Mouse (Mus musculus) heart, postnatal 0 days (tissue): ENCODE data around the gene Bax. TPM values are rescaled to one million over a fixed set of nuclear protein-coding genes. Genes with fewer than 3 reads are reported as not detected.

Experiments used
- ATAC-seq: fragments of 200-750 bp; cut with Nextera tagmentation; 2 replicates; pipeline ENCODE4 v1.8.0; 2017; ENCODE audit warnings: low read depth, moderate number of reproducible peaks, moderate library complexity; ENCODE audit not compliant: insufficient read depth
- DNase-seq: peaks from one replicate; pipeline ENCODE4 v3.0.0-alpha.2; 2016; ENCODE audit warnings: low spot score
- H3K27ac ChIP-seq: fragments of 300-500 bp; sonication (generic); 2 replicates; pipeline ENCODE4 v1.5.1; 2014; ENCODE audit warnings: low read depth, mild to moderate bottlenecking
- H3K27me3 ChIP-seq: fragments of 300-500 bp; sonication (generic); 2 replicates; pipeline ENCODE4 v1.6.1; 2014; ENCODE audit warnings: low read length, mixed read lengths; ENCODE audit not compliant: control insufficient read depth, insufficient read depth
- H3K36me3 ChIP-seq: fragments of 300-500 bp; sonication (generic); replicated peaks from 2 replicates; pipeline ENCODE4 v1.6.1; 2014; ENCODE audit warnings: low read length, mixed read lengths; ENCODE audit not compliant: control insufficient read depth, insufficient read depth
- H3K4me1 ChIP-seq: fragments of 300-500 bp; sonication (generic); 2 replicates; pipeline ENCODE4 v1.6.1; 2014; ENCODE audit warnings: antibody characterized with exemption; ENCODE audit not compliant: control insufficient read depth, insufficient read depth
- H3K4me2 ChIP-seq: fragments of 300-500 bp; sonication (generic); 2 replicates; pipeline ENCODE4 v1.6.1; 2014; ENCODE audit warnings: low read depth, mild to moderate bottlenecking, low read length, moderate library complexity
- H3K4me3 ChIP-seq: fragments of 300-500 bp; sonication (generic); 2 replicates; pipeline ENCODE4 v1.5.1; 2014; ENCODE audit warnings: low read depth, low read length
- H3K9ac ChIP-seq: fragments of 300-500 bp; sonication (generic); replicated peaks from 2 replicates; pipeline ENCODE4 v1.6.1; 2014; ENCODE audit warnings: low read depth, low read length, mixed read lengths
- H3K9me3 ChIP-seq: fragments of 300-500 bp; sonication (generic); replicated peaks from 2 replicates; pipeline ENCODE4 v1.6.1; 2016; ENCODE audit warnings: low read length; ENCODE audit not compliant: control insufficient read depth
- CTCF ChIP-seq: IDR thresholded peaks from 2 replicates; pipeline ENCODE4 v1.5.1; 2016; ENCODE audit warnings: antibody characterized with exemption, control low read depth, low read depth
- EP300 ChIP-seq: IDR thresholded peaks from 2 replicates; pipeline ENCODE4 v1.6.1; 2016; ENCODE audit warnings: antibody characterized with exemption, low read depth
- WGBS: fragments of 180-500 bp; shearing (Covaris S2); extraction: QIAGEN DNeasy Blood & Tissue Kit; methylation state at CpG from one replicate; pipeline ENCODE4 v1.1.7; 2014; 5-methylcytosine and 5-hydroxymethylcytosine counted together
- polyA plus RNA-seq: library from polyadenylated mRNA; unstranded; fragments of >200 nt; fragmentation: Nextera tagmentation; extraction: Ambion mirVana; gene quantifications from 2 replicates; pipeline ENCODE4 v1.2.1, GENCODE M21; 2015
- total RNA-seq: library from RNA; depleted of rRNA; stranded (reverse); fragments of >200 nt; gene quantifications from 2 replicates; pipeline ENCODE4 v1.2.3, GENCODE M21; 2014; ENCODE audit warnings: low replicate concordance

Gene Bax
- total and polyA plus RNA-seq, 2 experiments from 2014 or later: 88.1 to 101 TPM

DNA sequence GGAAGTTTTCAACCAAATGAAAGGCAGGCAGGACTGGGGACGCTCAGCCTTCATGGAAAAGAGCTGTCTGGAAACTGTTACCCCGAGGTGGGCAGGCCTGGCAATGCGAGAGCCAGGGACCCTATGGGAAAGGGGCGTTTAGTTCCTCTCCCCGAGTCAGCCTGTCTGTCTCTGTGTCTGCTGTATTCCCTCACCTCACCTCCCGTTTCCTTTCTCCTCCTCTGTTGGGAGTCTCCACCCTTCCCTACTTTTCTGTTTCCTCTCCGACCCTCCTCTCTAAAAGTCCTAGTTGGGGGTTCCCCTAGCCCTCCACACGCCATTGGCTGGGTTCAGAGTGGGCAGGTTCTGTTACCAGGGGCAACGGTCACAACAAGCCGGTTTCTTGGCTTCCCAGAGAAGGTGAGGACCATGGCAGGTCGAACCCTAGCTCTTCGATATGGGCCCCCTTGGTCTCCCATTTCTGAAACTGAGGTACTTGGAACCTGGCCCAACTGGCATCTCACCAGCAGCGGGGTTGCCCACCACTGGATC is 48.7 kb downstream of the Bax start:
- TF ChIP-seq EP300 (no peak), CTCF (no peak)
- peaks cover 75% of the 10 kb centered on the region for H3K27me3 ChIP-seq
- no peak overlapping the region for H3K9ac ChIP-seq
- peaks cover 9% of the 10 kb centered on the region; the same call in 1 of the 2 replicates for H3K4me1 ChIP-seq
- H3K36me3 ChIP-seq: peaks cover 25% of the 10 kb centered on the region
- H3K4me3 ChIP-seq: no peak overlapping the region
- DNase-seq (no peak), ATAC-seq (no peak)
- H3K4me2 ChIP-seq: no peak overlapping the region
- H3K9me3 ChIP-seq: no peaks in the 10 kb centered on the region
- H3K27ac ChIP-seq: no peak overlapping the region
- WGBS: 14% methylated on average over 13 of the region's 13 CpGs

DNA sequence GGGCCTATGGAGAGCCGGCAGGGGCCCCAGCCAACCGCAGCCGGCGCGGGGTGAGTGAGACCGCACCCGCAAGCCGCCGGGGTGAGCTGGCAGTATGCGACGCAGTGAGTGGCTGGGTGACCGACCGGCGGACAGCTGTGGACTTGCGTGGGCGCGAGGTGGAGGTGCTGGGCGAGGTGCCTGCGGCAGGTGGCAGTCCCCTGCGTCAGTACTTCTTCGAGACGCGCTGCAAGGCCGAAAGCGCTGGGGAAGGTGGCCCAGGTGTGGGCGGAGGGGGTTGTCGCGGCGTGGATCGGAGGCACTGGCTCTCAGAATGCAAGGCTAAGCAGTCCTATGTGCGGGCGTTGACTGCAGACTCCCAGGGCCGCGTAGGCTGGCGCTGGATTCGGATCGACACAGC is 51.1 kb downstream of the Bax start:
- no peak for DNase-seq
- no peak overlapping the region for H3K4me3 ChIP-seq
- H3K4me2 ChIP-seq: no peak overlapping the region
- no peak for ATAC-seq
- WGBS: 16% methylated on average over 37 of the region's 37 CpGs
- peaks cover 12% of the 10 kb centered on the region; the same call in 1 of the 2 replicates for H3K4me1 ChIP-seq
- H3K36me3 ChIP-seq: 0 out of 2 replicates have a peak, but pooled peaks cover 1% of the 10 kb centered on the region
- H3K27me3 ChIP-seq: peaks cover 94% of the 10 kb centered on the region
- no peaks in the 10 kb centered on the region for H3K9me3 ChIP-seq
- no peak for TF ChIP-seq CTCF
- TF ChIP-seq EP300: no peak
- H3K9ac ChIP-seq: no peak overlapping the region
- no peak overlapping the region for H3K27ac ChIP-seq

DNA sequence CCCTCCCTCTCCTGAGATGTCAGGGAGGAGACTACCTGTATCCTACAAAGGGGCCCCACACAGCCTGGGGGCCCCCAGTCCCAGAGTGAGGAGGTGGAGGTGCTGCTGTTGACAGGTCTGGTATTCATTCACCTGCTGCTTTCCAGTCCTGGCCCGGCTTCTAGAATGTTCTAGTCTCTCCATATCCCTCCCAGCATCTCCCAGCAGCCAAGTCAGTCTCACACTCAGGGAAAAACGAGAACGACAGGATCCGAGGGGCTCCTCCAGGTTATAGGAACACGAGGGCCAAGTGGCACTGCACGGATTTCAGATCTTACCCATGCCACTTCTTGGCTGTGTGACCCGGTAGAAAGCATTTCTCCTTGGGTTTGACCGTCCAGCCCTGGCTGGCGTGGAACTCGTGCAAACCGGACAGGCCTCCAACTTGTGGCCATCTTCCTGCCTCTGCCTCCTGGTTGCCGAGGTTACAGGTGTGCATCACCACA is 51.9 kb downstream of the Bax start:
- ATAC-seq (no peak), DNase-seq (no peak)
- H3K4me2 ChIP-seq: no peak overlapping the region
- H3K27me3 ChIP-seq: peaks cover 91% of the 10 kb centered on the region
- TF ChIP-seq CTCF (no peak), EP300 (no peak)
- peaks cover 12% of the 10 kb centered on the region; the same call in 1 of the 2 replicates for H3K4me1 ChIP-seq
- H3K9ac ChIP-seq: no peak overlapping the region
- H3K36me3 ChIP-seq: no peaks in the 10 kb centered on the region
- no peak overlapping the region for H3K4me3 ChIP-seq
- WGBS: 38% methylated on average over 12 of the region's 12 CpGs
- no peak overlapping the region for H3K27ac ChIP-seq
- H3K9me3 ChIP-seq: no peaks in the 10 kb centered on the region

DNA sequence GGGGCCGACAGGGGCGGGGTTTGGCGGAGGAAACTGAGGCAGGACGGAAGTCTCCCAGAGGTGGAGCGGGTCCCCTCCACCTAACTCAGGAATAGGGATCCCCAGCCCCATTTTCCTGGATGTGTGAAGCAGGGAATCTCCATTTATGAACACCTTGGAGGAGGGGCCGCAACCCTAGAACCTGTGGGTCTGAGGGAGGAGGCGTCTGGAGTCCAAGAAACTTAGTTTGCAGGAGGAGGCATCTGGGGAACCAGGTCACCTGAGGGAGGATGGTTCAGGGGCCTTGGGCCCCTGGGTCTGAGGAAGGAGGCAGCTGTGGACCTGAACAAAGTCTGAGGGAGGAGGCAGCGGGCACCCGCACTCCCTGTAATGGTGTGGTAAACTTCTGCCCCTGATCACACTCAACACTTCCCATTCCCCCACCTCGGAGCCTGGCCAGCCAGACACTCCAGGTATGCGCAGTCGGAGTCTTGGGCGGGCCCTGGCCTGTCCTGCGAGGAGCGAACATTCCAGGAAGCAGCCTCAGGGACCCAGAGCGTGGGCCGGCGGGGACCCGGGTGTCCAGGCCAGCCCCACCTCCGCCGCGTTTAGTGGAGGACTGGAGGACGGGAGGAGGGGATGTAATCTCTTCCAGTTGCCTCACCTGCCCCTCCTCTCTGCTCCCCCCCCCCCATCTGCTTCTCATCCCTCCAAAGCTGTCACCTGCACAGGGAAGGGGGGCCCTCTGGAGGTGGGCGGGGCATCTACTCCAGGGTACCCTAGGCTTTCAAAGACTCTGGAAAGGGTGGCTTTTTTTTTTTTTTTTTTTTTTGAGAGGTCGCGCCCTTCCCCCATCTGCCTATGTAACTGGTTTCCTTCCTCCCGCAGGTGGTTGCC is 52.6 kb downstream of the Bax start:
- Histone ChIP-seq H3K4me2 (peak overlapping the region; percentile 92), H3K4me3 (peak overlapping the region; percentile 56), H3K27ac (no peak overlapping the region), H3K36me3 (no peaks in the 10 kb centered on the region), H3K4me1 (peaks cover 12% of the 10 kb centered on the region; the same call in 1 of the 2 replicates), H3K27me3 (peaks cover 91% of the 10 kb centered on the region), H3K9ac (no peak overlapping the region; the same call in 1 of the 2 replicates), H3K9me3 (no peaks in the 10 kb centered on the region)
- TF ChIP-seq EP300: no peak
- TF ChIP-seq CTCF: no peak
- no peak for ATAC-seq
- 2% methylated on average over 25 of the region's 27 CpGs for WGBS
- DNase-seq: no peak

DNA sequence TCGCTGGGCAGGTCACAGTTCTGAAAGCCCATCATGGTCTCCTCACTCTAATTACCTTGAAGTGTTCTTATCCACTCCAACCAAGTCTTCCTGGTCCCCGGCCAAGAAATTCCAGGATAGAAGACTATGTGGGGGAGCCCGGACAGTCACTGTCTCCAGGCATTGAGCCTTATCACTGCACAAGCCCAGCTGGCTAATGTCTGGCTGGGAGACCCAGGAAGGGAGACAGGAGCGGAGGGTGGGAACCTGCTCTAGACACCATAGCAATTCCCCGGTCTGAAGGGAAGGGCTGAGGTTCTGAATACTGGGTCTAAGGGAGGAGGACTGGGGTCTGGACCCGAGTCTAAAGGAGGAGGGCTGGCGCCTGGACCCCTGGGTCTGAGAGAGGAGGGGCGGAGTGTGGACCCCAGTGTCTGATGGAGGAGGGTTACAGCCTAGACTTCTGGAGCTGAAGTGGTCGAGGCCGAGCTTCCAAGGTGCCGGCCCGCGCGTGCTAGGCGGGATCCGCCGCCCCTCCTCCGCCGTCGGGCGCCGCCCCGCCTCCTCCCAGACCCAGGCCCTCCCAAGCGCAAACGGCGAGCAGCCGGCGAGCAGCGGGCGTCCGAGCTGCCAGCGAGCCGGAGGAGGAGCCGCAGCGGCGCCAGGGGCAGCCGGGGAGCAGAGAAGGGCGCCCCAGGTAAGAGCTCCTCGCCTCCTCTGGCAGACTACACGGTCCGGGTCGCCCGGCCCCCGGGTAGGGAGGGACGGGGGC is 53.4 kb downstream of the Bax start, which contains the start of gene Ntf5:
Gene Ntf5 (plus strand): TSS at position 583 of the 751 bp plus-strand sequence.
- DNase-seq (no peak), ATAC-seq (peak; percentile 30)
- H3K4me3 ChIP-seq: peak within 1 kb of the TSS; percentile 56
- WGBS: 2% methylated on average over 44 of the region's 45 CpGs
- peaks cover 91% of the 10 kb centered on the region for H3K27me3 ChIP-seq
- H3K27ac ChIP-seq: no peak within 1 kb of the TSS
- H3K36me3 ChIP-seq: no peaks in the 10 kb centered on the region
- no peak within 1 kb of the TSS; the same call in 1 of the 2 replicates for H3K9ac ChIP-seq
- TF ChIP-seq EP300 (no peak), CTCF (no peak)
- peak within 1 kb of the TSS; percentile 92 for H3K4me2 ChIP-seq
- peaks cover 12% of the 10 kb centered on the region; the same call in 1 of the 2 replicates for H3K4me1 ChIP-seq
- no peaks in the 10 kb centered on the region for H3K9me3 ChIP-seq
